Mouse (Mus musculus): ENCODE measurements at regions not wholly inside any gene's neighbourhood (a gene's known extent, or its start where the extent isn't known, plus 50 kb on each side); places are given as distances from the start of the nearest gene placed in this dataset.

DNA sequence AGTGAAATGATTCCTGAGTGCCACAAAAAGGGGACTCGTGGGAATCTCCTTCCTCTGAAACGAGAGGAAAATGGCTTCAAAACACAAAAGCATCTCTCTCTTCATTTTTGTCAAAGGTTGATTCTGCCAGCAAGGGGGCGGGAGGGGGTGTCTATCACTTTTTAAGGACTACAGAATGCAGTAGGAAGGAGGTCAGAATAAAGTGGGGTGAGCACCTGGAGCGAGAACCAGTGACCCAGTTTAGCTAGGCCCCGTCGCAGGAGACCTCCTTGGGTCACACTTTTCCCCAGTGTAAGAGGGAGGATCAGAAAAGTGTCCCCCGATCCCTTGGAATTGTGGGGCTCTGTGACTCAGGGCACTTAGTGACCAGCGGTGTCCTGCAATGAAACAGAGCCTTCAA lies 133.1 kb downstream of the Tgfb2 start:
- DNase-seq (ENCODE audit: low spot score) = no peak

DNA sequence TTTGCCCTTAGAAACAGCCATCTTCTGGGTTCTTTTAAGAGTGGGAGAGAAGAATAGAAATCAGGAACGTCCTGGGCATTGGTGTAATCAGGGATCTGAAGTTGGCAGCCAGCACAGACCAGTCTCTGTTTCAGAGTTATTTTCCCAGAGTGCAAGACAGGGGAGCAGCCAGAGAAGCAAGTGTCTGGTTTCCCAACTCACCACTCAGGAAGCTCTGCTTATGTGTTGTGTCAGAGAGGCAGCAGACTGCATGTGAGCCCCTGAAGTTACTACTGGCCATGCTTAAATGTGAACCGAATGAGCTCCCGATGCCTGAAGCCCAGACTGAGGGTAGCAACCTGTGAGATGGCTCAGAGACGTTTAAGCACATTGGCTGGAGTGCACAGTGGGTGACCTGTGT lies 133.7 kb downstream of the Tgfb2 start:
- no peak for DNase-seq (ENCODE audit: low spot score)

DNA sequence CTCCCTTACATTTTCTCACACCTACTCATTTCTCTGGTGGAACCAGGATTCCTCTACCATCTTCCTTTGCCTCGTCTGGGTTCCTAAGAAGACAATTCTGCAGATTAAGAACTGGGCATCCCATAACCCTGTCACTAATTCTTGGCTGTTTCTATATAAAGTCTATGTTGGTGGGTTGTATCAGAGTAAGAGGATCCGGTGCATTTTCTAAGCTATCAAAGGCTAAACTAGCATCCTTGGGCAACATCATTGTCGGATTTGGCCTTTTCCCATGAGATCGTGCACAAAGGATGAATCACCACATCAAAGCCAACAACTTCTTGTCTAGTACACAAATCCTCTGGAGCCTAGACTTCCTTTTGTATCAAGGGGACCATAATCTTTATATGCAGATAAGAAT lies 137.3 kb downstream of the Tgfb2 start:
- DNase-seq (ENCODE audit: low spot score) = no peak

DNA sequence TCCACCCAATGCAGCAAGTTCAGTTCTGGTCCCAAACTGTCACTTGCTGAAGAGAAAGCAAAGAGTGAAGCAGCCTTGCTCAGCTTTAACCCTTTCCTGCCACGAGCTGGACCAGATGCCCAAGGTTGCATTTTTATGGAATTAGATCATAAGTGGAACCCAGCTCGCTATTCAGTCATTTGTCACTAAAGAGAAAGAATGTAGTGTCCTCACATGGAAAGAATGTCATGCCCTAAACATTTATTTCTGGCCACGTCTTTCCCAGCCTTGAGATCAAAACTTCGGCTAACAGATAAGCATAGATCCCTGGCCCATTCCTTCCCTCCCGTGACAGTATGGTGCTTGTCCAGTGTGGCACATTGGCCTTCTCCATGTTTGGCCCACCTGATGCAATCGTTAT lies 137.7 kb downstream of the Tgfb2 start:
- no peak for DNase-seq (ENCODE audit: low spot score)

DNA sequence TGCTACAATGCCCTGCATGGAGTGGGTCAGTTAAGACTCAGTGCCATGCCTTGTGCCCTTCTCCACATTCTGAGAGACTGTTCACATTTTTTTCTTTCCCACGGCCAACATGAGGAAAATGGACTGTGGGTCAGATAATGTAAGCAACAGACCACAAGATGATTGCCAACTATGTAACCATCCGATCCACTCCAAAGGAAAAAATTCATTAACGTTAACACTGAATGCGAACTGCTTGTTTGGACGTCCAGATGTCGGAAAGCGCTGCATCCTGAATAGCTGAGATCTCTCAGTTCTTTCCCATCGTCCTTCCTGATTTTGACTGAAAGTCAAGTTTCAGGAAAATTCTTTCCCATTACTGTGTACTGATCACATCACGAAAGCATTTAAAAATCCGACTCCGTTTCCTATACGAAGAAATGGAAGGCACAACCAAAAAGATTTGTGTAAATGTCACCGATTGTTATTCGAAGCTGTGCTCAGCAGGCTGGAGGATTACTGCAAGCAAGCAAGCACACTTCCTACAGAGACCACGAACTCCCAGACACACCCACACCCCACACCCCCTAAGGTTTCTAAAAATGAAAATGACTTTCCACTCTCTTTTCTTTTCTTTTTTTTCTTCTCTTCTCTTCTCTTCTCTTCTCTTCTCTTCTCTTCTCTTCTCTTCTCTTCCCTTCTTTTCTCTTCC lies 138.5 kb downstream of the Tgfb2 start:
- DNase-seq (ENCODE audit: low spot score) = no peak

DNA sequence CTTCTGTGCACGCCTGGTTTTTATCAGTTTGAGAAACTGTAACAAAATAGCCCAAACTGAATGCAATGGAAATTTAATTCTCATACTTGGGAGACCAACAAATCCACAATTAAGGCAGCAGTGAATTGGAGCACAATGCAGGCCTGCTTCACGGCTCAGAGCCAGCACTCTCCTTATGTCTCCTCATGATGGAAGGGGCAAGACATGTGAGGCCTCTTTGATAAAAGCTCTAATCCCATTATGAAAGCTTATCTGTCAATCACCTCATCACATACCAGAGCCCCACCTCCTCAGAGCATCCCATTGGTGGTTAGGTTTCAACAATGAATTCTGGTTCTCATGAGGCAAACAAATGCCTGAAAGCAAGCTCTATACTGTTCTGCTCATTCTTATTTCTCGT lies 143.8 kb downstream of the Tgfb2 start:
- DNase-seq (ENCODE audit: low spot score) = no peak

DNA sequence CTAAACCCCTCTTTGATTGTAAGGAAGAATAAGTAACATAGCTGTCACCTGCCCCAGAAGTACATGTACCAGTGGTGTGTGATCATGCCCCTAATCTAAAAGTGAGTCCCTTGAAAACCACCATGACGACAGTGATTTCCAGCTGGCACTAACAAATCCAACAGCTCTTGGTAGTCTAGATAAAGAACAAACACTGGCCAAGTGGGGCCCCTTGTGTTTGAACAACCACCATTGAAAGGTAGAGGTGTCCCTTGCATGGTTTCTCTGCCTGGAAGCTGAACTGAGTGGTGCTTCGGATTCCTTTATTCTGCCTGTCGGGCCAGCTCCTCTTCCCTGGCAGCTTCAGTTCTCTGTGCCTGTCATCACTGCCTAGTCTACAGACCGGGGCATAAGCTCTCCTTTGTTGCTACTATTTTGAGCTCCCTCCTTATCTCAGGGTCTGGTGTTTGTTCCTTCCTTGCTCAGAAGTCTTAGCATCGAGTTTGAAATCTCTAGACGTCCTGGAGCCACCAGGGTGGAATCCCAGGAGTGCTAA lies 150.3 kb downstream of the Tgfb2 start:
- no peak for DNase-seq (ENCODE audit: low spot score)

DNA sequence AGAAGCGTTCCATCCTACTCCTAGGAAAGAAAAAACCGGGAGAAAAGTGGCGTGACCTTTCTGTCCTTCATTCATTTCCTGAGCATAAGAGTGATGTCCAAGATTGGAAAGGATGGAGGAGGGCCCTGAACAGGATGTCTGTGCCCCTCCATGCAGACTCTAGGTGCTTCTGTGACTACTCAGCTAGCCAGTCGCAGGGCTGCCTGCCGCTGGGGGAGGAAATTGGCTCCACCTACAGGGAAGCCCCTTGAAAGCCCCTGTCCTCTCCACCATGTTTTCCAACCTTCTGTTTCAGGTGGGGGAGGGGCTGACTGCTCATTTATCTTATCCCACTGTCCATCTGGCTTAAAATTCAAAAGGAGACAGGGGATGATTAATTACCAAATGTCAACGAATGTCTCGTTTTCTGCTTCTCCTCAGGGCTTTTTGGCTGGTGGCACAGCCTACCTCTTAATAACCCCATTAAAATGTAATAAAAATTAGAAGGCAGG lies 151.2 kb downstream of the Tgfb2 start:
- DNase-seq (ENCODE audit: low spot score) = no peak

DNA sequence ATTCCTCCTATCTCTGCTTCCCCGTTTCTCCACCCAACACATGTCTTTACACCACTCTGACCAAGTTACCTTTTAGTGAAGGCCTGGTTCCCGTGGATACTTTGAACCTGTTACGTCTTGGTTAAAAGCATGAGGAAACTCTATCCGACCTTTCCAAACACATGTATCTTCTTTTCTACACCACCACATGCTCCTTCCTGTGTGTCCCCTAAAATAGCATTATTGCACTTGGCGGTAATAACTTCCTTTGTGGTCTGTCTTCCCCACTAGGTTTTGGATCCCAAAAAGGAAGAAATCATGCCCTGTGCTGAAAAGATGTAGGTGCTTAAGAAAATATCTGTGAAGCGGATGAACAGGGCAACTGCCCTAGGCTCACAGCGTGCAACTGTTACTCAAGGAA lies 153.1 kb downstream of the Tgfb2 start:
- DNase-seq (ENCODE audit: low spot score) = no peak

DNA sequence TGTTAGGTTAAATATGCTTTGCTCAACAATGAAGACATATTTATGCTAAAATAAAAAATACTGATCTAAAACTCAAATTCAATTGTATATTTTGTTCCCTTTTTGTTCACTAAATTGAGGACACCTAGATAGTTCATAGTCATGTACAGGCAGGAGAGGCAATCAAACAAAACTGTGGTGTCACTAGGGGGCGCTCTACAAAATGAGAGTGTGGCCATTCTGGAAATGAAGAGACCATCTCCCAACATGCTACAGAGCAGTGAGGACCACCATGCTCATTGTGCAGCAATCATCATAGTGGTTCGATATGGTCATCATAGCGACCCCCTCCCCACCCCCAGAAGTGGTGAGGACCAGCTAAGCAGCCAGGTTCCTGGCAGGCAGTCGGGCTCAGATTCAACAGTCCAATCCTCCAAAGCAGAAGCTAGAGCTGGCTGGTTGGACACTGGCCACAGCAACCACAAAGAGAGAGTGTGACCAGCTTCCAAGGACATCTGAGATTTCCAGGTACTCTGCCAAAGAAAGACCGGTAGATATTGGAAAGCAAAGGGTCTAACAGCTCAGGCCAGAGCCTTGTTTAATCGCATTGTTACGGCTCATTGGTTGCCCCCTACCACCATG lies 155.4 kb downstream of the Tgfb2 start:
- no peak for DNase-seq (ENCODE audit: low spot score)

DNA sequence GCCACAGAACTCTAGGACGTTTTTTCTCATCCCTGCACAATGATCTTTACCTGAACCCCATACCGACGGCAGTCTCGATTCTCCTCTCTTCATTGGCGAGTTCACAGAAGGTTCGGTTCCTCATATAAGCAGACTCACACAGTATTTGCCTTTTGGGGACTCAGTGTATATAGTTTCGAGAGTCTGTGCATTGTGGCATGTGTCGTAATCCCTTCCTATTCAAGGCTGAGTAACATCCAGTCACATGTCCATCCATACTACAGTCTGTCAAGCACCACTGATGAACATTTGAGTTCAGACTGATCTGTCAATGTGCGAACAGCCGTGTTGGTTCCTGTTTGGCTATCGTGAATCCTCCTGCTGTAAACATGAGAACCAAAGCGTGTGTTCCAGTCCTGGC lies 156.6 kb downstream of the Tgfb2 start:
- no peak for DNase-seq (ENCODE audit: low spot score)

DNA sequence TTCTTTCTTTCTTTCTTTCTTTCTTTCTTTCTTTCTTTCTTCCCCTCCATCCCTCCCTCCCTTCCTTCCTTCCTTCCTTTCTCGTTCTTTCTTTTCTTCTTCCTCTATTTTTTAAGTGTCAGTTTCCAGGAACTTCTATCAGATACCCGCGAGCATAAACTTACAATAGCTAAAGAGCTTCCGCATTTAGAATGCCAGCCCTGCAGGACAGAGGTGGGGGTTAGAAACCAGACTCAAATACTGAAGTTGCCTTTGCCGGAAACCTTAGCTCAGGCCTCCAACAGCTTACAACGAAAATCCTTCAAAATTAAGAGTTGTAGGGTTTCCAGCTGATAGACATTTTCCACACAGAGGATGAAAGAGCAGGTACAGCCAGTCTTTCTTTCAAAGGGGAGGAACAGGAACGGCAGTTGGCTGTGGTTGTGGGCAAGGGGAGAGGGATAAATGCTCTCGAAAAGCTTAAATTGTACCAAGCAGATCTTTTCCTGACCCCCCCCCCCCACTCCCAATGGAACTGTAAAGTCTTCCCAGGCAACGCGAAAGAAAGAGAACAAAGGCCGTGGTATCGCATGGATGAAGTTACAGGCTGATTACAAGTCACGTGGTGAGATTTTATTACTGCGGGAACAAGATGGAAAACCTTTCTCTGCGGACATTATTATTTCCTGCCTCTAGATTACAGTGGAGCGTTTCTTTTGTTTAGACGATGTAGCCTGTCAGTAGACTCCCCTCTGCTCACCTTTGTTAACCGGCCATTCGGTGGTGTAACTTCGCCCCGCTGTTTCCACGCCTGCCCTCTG lies 159.2 kb downstream of the Tgfb2 start:
- DNase-seq (ENCODE audit: low spot score) = no peak

DNA sequence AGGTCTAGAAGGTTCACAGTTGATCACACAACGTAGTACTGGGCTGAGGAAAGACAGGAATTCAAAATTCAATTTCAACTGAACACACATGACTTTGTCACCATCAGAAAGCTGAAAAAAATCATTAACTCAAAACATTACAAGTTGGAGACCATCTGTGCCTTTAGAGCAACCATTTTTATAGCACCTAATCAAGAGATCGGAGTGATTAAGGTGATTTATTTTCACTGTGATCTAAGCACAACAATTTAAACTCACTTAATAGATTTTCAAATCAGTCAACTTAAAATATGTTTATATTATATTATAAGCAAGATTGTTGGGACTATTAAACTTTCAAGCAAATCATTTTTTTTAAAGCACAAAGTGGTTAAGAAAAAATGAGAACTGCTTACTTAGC lies 165.7 kb downstream of the Tgfb2 start:
- DNase-seq (ENCODE audit: low spot score) = no peak

DNA sequence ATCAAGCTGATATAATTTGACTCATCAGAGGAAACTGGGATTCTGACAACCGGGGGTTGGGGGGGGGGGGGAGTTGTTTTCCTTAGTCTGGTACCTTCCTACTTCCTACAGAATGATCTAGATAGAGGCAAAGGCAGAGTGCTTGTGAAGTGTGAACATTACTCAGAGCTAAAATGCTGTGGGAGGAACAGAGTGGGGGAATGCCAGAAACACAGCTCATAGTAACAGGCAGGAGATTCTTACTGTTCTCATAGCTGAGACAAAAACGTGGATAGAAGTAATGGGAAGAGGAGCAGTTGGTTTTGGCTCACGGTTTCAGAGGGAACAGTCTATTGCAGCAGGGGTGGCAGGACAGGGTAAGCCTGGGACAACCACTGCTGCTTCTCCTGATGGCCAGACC lies 167.6 kb downstream of the Tgfb2 start:
- DNase-seq (ENCODE audit: low spot score) = no peak

DNA sequence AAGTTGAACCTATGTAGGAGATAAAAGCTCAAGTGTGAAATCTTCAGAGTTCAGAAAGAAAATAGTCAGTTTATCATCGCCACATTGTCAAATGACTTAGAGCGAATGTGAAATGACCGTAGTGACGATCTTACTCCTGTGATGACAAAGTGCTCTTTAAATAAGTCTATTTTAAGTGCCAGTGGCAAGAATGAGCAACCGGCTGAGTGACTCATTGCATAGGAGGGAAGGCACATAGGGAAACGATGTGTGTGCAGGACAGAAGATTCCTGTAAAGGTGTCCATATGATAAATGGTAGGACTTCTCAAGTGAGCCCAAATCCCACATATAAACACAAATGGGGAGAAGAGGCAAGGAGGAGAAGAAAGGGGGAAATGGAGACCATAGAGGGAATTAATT lies 189.8 kb downstream of the Tgfb2 start:
- DNase-seq (ENCODE audit: low spot score) = no peak

DNA sequence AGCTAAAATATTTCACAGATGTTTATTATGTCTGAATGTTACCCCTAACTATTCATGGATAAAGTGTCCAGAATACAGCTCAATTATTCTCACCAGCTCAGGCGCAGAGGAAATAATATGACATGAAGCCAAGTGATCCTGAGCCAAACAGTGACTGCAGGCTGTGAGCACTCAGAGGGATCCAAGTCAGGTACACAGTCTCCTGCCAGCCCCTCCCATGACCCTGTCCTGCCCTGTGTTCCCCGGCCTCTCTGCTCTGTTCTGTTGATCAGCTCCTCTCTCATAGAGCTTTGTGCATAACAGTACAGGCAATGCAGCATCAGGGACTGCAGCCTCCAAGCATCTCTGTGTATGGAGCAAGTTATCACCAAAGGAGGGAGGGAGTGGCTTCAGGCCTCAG lies 190.7 kb downstream of the Tgfb2 start:
- no peak for DNase-seq (ENCODE audit: low spot score)

DNA sequence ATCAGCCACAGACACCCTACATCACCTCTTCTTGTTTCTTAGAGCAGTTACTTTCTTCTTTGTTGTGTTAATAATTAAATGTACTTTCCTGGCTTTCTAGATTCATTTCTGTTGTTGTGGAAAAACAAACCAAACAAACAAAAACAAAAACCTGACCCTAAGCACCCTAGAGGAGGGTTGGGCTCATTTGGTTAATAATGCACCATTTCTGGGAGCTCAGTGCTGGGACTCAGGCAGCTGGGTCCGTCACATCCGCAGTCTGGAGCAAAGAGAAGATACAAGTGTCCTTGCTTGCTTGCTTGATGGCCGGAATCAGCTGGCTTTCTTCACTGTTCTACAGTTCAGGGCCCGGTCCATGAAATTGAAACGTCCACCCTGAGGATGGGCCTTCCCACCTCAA lies 191.9 kb downstream of the Tgfb2 start:
- DNase-seq (ENCODE audit: low spot score) = no peak

DNA sequence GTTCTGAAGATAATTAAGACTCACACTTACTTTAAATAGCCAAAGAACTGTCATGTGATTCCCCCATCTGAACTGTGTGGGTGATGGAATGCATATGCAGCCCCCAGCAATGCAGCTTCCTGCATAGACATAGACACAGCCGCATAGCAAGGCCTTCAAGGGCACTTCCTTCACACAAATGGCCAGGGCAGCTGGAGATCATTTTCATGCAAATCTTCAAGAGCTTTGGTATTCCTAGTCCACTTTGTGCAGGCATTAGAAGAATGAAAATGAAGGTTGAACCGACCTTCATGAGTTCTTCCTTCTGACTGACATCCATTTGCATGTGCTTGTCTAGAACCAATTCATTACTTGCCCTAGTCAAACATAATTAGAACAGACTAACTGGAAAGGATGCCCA lies 195.3 kb downstream of the Tgfb2 start:
- no peak for DNase-seq (ENCODE audit: low spot score)

DNA sequence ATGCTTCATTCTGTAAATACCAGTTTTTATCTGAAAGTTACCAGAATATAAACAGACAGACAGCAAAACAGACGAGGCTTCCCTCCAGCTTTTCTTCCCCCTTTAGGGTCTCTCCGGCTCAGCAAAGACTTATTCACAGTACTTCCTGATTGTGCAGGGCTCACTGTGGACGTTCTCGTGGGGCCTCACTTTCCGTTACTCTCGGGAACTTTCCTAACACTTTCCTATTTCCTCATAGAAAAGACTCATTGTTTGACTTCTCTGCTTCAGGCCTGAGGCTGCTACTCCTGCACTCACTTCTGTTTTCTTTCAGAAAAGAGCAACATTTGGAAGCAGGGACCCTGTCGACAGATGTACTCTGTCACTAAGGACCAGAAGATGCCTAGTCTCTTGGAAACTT lies 197.4 kb downstream of the Tgfb2 start:
- no peak for DNase-seq (ENCODE audit: low spot score)

DNA sequence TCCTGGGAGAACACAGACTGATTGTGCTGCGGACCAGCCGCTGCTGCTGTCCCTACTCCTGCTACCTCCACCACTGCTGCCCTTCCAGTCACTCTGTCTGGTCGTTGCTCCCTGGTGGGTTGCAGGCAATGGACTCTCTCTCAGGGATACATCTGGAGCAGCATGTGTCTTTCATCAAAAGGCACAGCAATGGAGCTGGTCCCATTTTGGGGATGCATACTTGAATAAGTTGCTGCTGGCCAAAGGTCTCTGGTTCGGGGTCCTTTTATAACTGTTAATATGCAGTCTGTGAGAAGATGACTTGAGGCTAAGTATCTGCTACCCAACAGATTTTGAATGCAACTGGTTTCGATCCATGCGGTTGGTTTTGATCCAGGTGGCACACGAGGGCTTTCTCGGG lies 197.8 kb downstream of the Tgfb2 start:
- no peak for DNase-seq (ENCODE audit: low spot score)

DNA sequence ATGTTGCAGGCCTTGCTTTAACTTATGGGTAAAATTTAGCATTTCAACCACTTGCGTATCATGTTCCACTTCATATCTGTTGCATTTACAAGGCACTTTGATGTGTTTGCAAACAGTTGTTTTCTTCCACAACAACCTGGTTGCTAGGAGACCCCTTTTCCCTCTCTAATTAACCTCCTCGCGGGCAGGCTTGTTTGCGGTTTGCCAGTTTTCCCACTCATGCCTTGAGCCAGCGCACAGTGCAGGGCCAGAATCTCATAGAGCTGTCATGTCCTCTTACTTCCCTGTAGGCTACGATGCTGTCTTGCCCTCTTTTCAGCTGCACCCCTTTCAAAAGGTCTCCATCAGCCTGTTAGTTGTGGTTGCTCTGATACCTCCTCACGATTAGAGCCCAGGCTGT lies 199.3 kb downstream of the Tgfb2 start:
- no peak for DNase-seq (ENCODE audit: low spot score)

DNA sequence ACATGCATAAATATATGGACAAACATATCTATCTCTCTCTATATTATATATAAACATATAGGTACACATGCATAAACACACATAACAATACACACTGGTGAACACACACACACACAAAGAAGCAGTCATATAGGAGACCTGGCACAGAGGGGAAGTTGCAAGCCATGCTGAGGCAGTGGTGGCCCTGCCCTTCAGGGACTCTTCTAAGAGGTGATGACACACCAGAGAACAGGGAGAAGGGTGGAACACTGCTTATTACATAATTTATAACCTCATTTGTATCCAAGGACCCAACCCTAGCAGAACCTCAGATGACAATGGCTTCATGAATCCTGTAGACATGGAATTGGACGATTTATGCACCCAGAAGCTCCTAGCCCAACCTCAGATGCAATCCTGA lies 199.9 kb downstream of the Tgfb2 start:
- DNase-seq (ENCODE audit: low spot score) = no peak

DNA sequence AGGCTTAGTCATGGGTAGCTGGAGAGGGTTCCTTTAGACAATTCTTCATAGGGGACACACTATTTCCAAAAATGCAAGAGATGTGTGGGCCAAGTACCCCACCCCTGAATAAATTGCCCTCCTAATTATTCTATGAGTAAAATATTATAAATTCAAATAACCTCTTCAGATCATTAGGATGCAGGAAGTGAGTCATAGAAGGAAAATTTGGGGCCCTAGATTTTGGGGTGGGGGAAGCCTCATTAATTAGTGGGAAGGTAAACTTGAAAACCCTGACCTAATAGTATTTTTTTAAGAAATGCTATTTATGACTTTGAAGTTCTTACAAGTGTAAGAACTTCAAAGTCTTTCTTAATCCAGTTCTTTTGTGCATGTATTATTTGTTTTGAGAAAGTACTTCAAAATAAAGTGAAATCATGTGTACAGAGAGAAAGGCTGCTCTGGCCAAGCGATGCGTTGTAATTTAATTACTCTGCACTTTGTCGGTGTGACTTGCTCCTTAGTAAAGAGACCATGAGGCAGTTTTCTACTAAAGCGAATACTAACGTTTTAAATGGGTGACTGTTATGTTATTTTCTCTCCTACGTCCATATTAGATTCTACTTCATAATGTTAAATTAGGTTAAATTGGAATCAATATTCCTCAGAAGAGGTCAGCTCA lies 200.6 kb downstream of the Tgfb2 start:
- no peak for DNase-seq (ENCODE audit: low spot score)

Measured in T-cell, adult 2 months (primary cell).